Mouse (Mus musculus) left cerebral cortex, postnatal 4 days (tissue): ENCODE results near the gene Lrrc61. TPM values are rescaled to one million over a fixed set of nuclear protein-coding genes. Genes with fewer than 3 reads are reported as not detected.

ENCODE experiments used
- DNase-seq: peaks from one replicate; pipeline ENCODE4 v3.0.0-alpha.2; 2022
- intact Hi-C: fragments of 180-260 bp; cut with DNase I; formaldehyde crosslinking; loops from one replicate; pipeline ENCODE4 v1.15.1; 2025
- total RNA-seq, 2 experiments: library from RNA; stranded (reverse); gene quantifications; 2 replicates each; pipeline ENCODE4 v1.2.3; 2021

The Lrrc61 gene
- total RNA-seq, 2 experiments from 2014 or later, result 28.8 to 35.0 TPM

GRCm38 (mm10) chr6:48591221-48591845 is 36.7 kb downstream of the Lrrc61 start:
- intact Hi-C loops, result no loop called here
- DNase-seq, result no peak

GRCm38 (mm10) chr6:48591871-48592270 is 37.3 kb downstream of the Lrrc61 start:
- intact Hi-C loops, result no loop called here

GRCm38 (mm10) chr6:48593158-48594042 is 38.8 kb downstream of the Lrrc61 start, which contains the start of the genes Repin1 and Gm44965:
TSS of gene Repin1 (plus strand) at chr6:48593883.
TSS of gene Gm44965 (plus strand) at chr6:48593941.
- DNase-seq, result peak; percentile 99
- intact Hi-C loops, result no loop called here

More at GRCm38 (mm10) chr6:48591871-48592270, 37.3 kb downstream of the Lrrc61 start:
- no peak for DNase-seq

GRCm38 (mm10) chr6:48594043-48594738 is 39.6 kb downstream of the Lrrc61 start:
- intact Hi-C loops, result no loop called here
- no peak for DNase-seq

- intact Hi-C loops, result no loop called here
- no peak for DNase-seq
Measured at GRCm38 (mm10) chr6:48595278-48595677, 40.7 kb downstream of the Lrrc61 start.

- no peak for DNase-seq
- intact Hi-C loops, result no loop called here
Measured at GRCm38 (mm10) chr6:48596545-48597232, 42.1 kb downstream of the Lrrc61 start.

- intact Hi-C loops, result no loop called here
- DNase-seq, result no peak
Measured at GRCm38 (mm10) chr6:48597233-48597625, 42.6 kb downstream of the Lrrc61 start.

GRCm38 (mm10) chr6:48600594-48600993 is 46.0 kb downstream of the Lrrc61 start:
- intact Hi-C loops, result no loop called here
- DNase-seq, result no peak

- intact Hi-C loops, result no loop called here
- DNase-seq, result peak; percentile 99
Measured at GRCm38 (mm10) chr6:48601271-48602079, 46.9 kb downstream of the Lrrc61 start, which contains the start of gene Zfp775. TSS of gene Zfp775 (plus strand) at chr6:48602063.

- DNase-seq, result peak; percentile 26
- intact Hi-C loops, result no loop called here
Measured at GRCm38 (mm10) chr6:48602080-48602741, 47.6 kb downstream of the Lrrc61 start.

GRCm38 (mm10) chr6:48608124-48608523 is 53.5 kb downstream of the Lrrc61 start:
- intact Hi-C loops, result no loop called here
- no peak for DNase-seq

- DNase-seq, result no peak
- intact Hi-C loops, result no loop called here
Measured at GRCm38 (mm10) chr6:48609512-48609911, 54.9 kb downstream of the Lrrc61 start.

- intact Hi-C loops, result no loop called here
- DNase-seq, result no peak
Measured at GRCm38 (mm10) chr6:48610657-48611056, 56.1 kb downstream of the Lrrc61 start.

GRCm38 (mm10) chr6:48613464-48613863 is 58.9 kb downstream of the Lrrc61 start:
- DNase-seq, result no peak
- intact Hi-C loops, result no loop called here

GRCm38 (mm10) chr6:48614756-48615155 is 60.2 kb downstream of the Lrrc61 start:
- intact Hi-C loops, result no loop called here
- DNase-seq, result no peak

- DNase-seq, result no peak
- intact Hi-C loops, result no loop called here
Measured at GRCm38 (mm10) chr6:48620031-48620430, 65.4 kb downstream of the Lrrc61 start.
